Mouse (Mus musculus) T-helper 17 cell (primary cell): ENCODE measurements at regions not wholly inside any gene's neighbourhood (a gene's known extent, or its start where the extent isn't known, plus 50 kb on each side); places are given as distances from the start of the nearest gene placed in this dataset.

Experiments
- in situ Hi-C, 2 experiments: fragments of 300-600 bp; cut with MboI, MseI; formaldehyde crosslinking; loops; 1 replicate in 1 of 2; 2 replicates in 1 of 2; pipeline ENCODE4 v1.15.1; 2025; ENCODE audit warnings: high pct_unique_total_duplicates in 2 of 2

DNA sequence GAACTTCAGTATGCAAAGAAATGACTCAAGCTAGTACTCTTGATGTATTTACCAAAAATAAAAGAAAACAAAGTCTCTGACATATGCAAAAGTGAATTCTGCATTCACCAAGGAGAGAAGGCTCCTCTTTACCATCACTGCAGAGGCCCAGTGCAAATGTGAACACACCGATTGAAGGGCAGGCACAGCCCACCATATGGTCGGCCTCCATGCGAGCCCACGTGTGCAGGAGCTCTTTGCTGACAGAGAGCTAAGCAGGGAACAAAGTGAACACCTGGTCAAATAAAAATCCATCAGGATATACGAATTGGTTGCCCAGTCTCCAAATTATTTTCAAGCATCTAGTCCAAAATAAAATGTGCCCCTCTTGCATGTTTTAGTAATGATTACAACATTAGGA, 56.9 kb upstream of the Ppargc1a start:
- in situ Hi-C loops, result loop anchor here in 1 of 2 experiments (10.0 kb wide), 1 partner anchor 1420 kb away; no protein-coding TSS in a partner anchor
